Mouse (Mus musculus) brain, embryonic 14.5 days (tissue): ENCODE measurements at regions not wholly inside any gene's neighbourhood (a gene's known extent, or its start where the extent isn't known, plus 50 kb on each side); places are given as distances from the start of the nearest gene placed in this dataset.

Experiments used
- DNase-seq: peaks from one replicate; pipeline ENCODE4 v3.0.0-alpha.2; 2011; ENCODE audit warnings: low read depth
- CTCF ChIP-seq: fragments of 200-500 bp; IDR thresholded peaks from 2 replicates; pipeline ENCODE4 v1.5.1; 2012; ENCODE audit warnings: inconsistent platforms, mild to moderate bottlenecking, moderate library complexity, borderline replicate concordance; ENCODE audit not compliant: insufficient read depth, insufficient read length; ENCODE audit errors: extremely low read depth
- POLR2A ChIP-seq: fragments of 200-500 bp; IDR thresholded peaks from 2 replicates; pipeline ENCODE4 v1.6.1; 2012; ENCODE audit warnings: mild to moderate bottlenecking, inconsistent platforms, borderline replicate concordance; ENCODE audit not compliant: poor library complexity, insufficient read depth, insufficient read length, severe bottlenecking; ENCODE audit errors: extremely low read depth

GRCm38 (mm10) chr10:117542886-117543695 is 86.2 kb upstream of the Cpm start:
- TF ChIP-seq CTCF = no peak
- no peak for TF ChIP-seq POLR2A
- no peak for DNase-seq

- no peak for TF ChIP-seq POLR2A
- DNase-seq = no peak
These were observed 86.9 kb upstream of the Cpm start for GRCm38 (mm10) chr10:117542351-117542750.

GRCm38 (mm10) chr10:117541487-117541886 is 87.8 kb upstream of the Cpm start:
- TF ChIP-seq CTCF (no peak), POLR2A (no peak)
- DNase-seq = no peak

GRCm38 (mm10) chr10:117540747-117541398 is 88.4 kb upstream of the Cpm start:
- no peak for DNase-seq
- TF ChIP-seq POLR2A (no peak), CTCF (no peak)

- no peak for DNase-seq
These were observed 89.1 kb upstream of the Cpm start for GRCm38 (mm10) chr10:117540112-117540594.

GRCm38 (mm10) chr10:117539532-117539931 is 89.8 kb upstream of the Cpm start:
- no peak for TF ChIP-seq CTCF
- TF ChIP-seq POLR2A = no peak
- DNase-seq = no peak

More at GRCm38 (mm10) chr10:117540112-117540594, 89.1 kb upstream of the Cpm start:
- no peak for TF ChIP-seq CTCF
- no peak for TF ChIP-seq POLR2A

- TF ChIP-seq POLR2A = no peak
- TF ChIP-seq CTCF = no peak
- no peak for DNase-seq
These were observed 90.6 kb upstream of the Cpm start for GRCm38 (mm10) chr10:117538725-117539124.

- TF ChIP-seq CTCF = no peak
- TF ChIP-seq POLR2A = no peak
- no peak for DNase-seq
These were observed 92.3 kb upstream of the Cpm start for GRCm38 (mm10) chr10:117536769-117537599.

- TF ChIP-seq POLR2A (no peak), CTCF (no peak)
- DNase-seq = no peak
These were observed 93.5 kb upstream of the Cpm start for GRCm38 (mm10) chr10:117535843-117536242.

- no peak for DNase-seq
- TF ChIP-seq POLR2A (no peak), CTCF (no peak)
These were observed 94.1 kb upstream of the Cpm start for GRCm38 (mm10) chr10:117534992-117535719.
